Mouse (Mus musculus): Measurements from ENCODE around the gene M1ap. TPM values are rescaled to one million over a fixed set of nuclear protein-coding genes. Genes with fewer than 3 reads are reported as not detected.

M1ap gene
- total RNA-seq, 2 experiments from 2014 or later, result not detected

GRCm38 (mm10) chr6:83043993-83044392 lies 97.3 kb downstream of the M1ap start:
- intact Hi-C loops (cut with DNase I), result no loop called here
- no peak overlapping the region for H3K27ac ChIP-seq
- H3K4me3 ChIP-seq, result no peak overlapping the region
- no peak for TF ChIP-seq CTCF (IDR thresholded peaks at IDR 0.05)
- DNase-seq (ENCODE audit: extremely low spot score in 1 of 2, low spot score in 2 of 2), result no peak

GRCm38 (mm10) chr6:83044742-83045141 lies 98.0 kb downstream of the M1ap start:
- Histone ChIP-seq H3K4me3 (no peak overlapping the region), H3K27ac (no peak overlapping the region)
- intact Hi-C loops (cut with DNase I), result no loop called here
- no peak for DNase-seq (ENCODE audit: extremely low spot score in 1 of 2, low spot score in 2 of 2)
- TF ChIP-seq CTCF (IDR thresholded peaks at IDR 0.05), result no peak

- TF ChIP-seq CTCF (IDR thresholded peaks at IDR 0.05), result no peak
- Histone ChIP-seq H3K27ac (no peak overlapping the region), H3K4me3 (no peak overlapping the region)
- intact Hi-C loops (cut with DNase I), result no loop called here
- DNase-seq (ENCODE audit: extremely low spot score in 1 of 2, low spot score in 2 of 2), result no peak
Measured at GRCm38 (mm10) chr6:83049367-83049766, 102.7 kb downstream of the M1ap start.

GRCm38 (mm10) chr6:83053136-83053960 lies 106.6 kb downstream of the M1ap start:
- Histone ChIP-seq H3K4me3 (peak overlapping the region; percentile 99), H3K27ac (peak overlapping the region; percentile 84)
- DNase-seq (ENCODE audit: extremely low spot score in 1 of 2, low spot score in 2 of 2), result no peak
- TF ChIP-seq CTCF (IDR thresholded peaks at IDR 0.05), result no peak
- intact Hi-C loops (cut with DNase I), result no loop called here

GRCm38 (mm10) chr6:83054074-83054851 lies 107.6 kb downstream of the M1ap start, which contains the start of gene Aup1:
Aup1 (plus strand) TSS chr6:83054521.
- Histone ChIP-seq H3K27ac (peak within 1 kb of the TSS; percentile 84), H3K4me3 (peak within 1 kb of the TSS; percentile 99)
- TF ChIP-seq CTCF (IDR thresholded peaks at IDR 0.05), result no peak
- peak; percentile 97 to 98 for DNase-seq (ENCODE audit: extremely low spot score in 1 of 2, low spot score in 2 of 2)
- intact Hi-C loops (cut with DNase I), result loop anchor here (1.0 to 2.0 kb wide), 4 partner anchors 24 to 145 kb away; partner anchors contain the start of genes Ccdc142 and Gm42688

- peak within 1 kb of the TSS; percentile 99 for H3K4me3 ChIP-seq
- intact Hi-C loops (cut with DNase I), result loop anchor here (1.0 to 2.0 kb wide), 4 partner anchors 23 to 146 kb away; partner anchors contain the start of genes Ccdc142 and Gm42688
- H3K27ac ChIP-seq, result peak within 1 kb of the TSS; percentile 84
- peak in 1 of 2 experiments; percentile 56 for DNase-seq (ENCODE audit: extremely low spot score in 1 of 2, low spot score in 2 of 2)
- TF ChIP-seq CTCF (IDR thresholded peaks at IDR 0.05), result peak; percentile 37
Measured at GRCm38 (mm10) chr6:83054871-83055431, 108.2 kb downstream of the M1ap start, which contains the start of gene Htra2. Htra2 (minus strand) TSS chr6:83055273.

- TF ChIP-seq CTCF (IDR thresholded peaks at IDR 0.05), result no peak
- H3K27ac ChIP-seq, result no peak within 1 kb of the TSS
- intact Hi-C loops (cut with DNase I), result no loop called here
- no peak for DNase-seq (ENCODE audit: extremely low spot score in 1 of 2, low spot score in 2 of 2)
- H3K4me3 ChIP-seq, result no peak within 1 kb of the TSS
Measured at GRCm38 (mm10) chr6:83057790-83058189, 111.1 kb downstream of the M1ap start, which contains the start of gene Dqx1. Dqx1 (plus strand) TSS chr6:83057844.

- DNase-seq (ENCODE audit: extremely low spot score in 1 of 2, low spot score in 2 of 2), result no peak
- Histone ChIP-seq H3K4me3 (no peak overlapping the region), H3K27ac (no peak overlapping the region)
- intact Hi-C loops (cut with DNase I), result no loop called here
- no peak for TF ChIP-seq CTCF (IDR thresholded peaks at IDR 0.05)
Measured at GRCm38 (mm10) chr6:83058725-83059124, 112.0 kb downstream of the M1ap start.

GRCm38 (mm10) chr6:83065995-83066394 lies 119.3 kb downstream of the M1ap start:
- DNase-seq (ENCODE audit: extremely low spot score in 1 of 2, low spot score in 2 of 2), result no peak
- TF ChIP-seq CTCF (IDR thresholded peaks at IDR 0.05), result no peak
- Histone ChIP-seq H3K27ac (no peak overlapping the region), H3K4me3 (no peak overlapping the region)
- intact Hi-C loops (cut with DNase I), result no loop called here

- intact Hi-C loops (cut with DNase I), result no loop called here
- no peak overlapping the region for H3K4me3 ChIP-seq
- no peak overlapping the region for H3K27ac ChIP-seq
- no peak for TF ChIP-seq CTCF (IDR thresholded peaks at IDR 0.05)
- DNase-seq (ENCODE audit: extremely low spot score in 1 of 2, low spot score in 2 of 2), result no peak
Measured at GRCm38 (mm10) chr6:83066441-83066840, 119.7 kb downstream of the M1ap start.

- H3K4me3 ChIP-seq, result no peak overlapping the region
- H3K27ac ChIP-seq, result no peak overlapping the region
- TF ChIP-seq CTCF (IDR thresholded peaks at IDR 0.05), result no peak
- intact Hi-C loops (cut with DNase I), result no loop called here
- no peak for DNase-seq (ENCODE audit: extremely low spot score in 1 of 2, low spot score in 2 of 2)
Measured at GRCm38 (mm10) chr6:83068221-83068620, 121.5 kb downstream of the M1ap start.

All from left cerebral cortex, adult 2 months (tissue).